Mouse (Mus musculus): ENCODE results near the gene Mob4. TPM values are rescaled to one million over a fixed set of nuclear protein-coding genes. Genes with fewer than 3 reads are reported as not detected.
"Not testable (repeated sequence)": the region's sequence is repeated elsewhere in the genome, so short reads cannot be mapped to it uniquely, and the experiment has no call there.

Mob4 gene
- polyA plus RNA-seq, 1 experiment, result 45.4 TPM

GRCm38 (mm10) chr1:55092469-55092868 is 38.6 kb upstream of the Mob4 start:
- Histone ChIP-seq H3K27ac (ENCODE audit: insufficient read depth, low read depth, low read length) (no peak overlapping the region), H3K4me1 (ENCODE audit: control insufficient read depth, insufficient read depth, low read length) (peaks cover 6% of the 10 kb centered on the region; the same call in 1 of the 2 replicates), H3K4me3 (ENCODE audit: insufficient read depth, low read length) (no peak overlapping the region)
- TF ChIP-seq CTCF (IDR thresholded peaks at IDR 0.05; ENCODE audit: low read depth, low read length) (no peak), POLR2A (IDR thresholded peaks at IDR 0.05; ENCODE audit: borderline replicate concordance, low read depth, low read length) (no peak)

DNA sequence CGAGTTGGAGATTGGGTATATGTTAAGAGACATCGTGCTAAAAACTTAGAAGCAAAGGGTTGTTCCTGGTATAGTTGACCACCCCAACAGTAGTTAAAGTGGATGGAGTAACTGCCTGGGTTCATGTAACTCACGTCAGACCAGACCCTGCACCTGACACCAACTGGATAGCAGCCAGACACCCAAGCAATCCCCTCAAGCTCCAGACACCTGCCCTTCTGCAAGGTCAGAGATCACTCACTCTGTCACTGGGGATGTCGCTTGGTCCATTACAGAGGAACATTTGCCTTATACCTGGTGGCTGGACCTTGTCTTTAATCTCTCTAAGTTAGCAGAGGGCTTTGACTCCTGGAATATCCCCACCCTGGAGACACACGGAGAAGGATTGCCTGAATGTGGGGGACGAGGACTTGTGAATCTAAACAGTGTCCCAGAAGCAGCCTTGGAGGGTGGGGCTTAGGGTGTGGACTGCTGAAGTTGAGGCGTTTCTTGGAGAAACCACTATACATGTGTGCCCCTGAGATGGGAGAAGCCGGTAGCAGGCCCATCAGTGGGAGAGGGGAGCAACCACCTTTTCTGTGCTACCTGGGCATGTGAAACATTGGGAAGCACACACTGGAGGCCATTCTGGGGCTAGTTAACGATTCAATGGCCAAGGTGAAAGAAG is 24.0 kb upstream of the Mob4 start:
- H3K4me3 ChIP-seq (ENCODE audit: insufficient read depth, low read length), result no peak overlapping the region
- TF ChIP-seq POLR2A (IDR thresholded peaks at IDR 0.05; ENCODE audit: borderline replicate concordance, low read depth, low read length), result no peak
- no peak for TF ChIP-seq CTCF (IDR thresholded peaks at IDR 0.05; ENCODE audit: low read depth, low read length)
- H3K27ac ChIP-seq (ENCODE audit: insufficient read depth, low read depth, low read length), result no peak overlapping the region
- H3K4me1 ChIP-seq (ENCODE audit: control insufficient read depth, insufficient read depth, low read length), result no peaks in the 10 kb centered on the region

DNA sequence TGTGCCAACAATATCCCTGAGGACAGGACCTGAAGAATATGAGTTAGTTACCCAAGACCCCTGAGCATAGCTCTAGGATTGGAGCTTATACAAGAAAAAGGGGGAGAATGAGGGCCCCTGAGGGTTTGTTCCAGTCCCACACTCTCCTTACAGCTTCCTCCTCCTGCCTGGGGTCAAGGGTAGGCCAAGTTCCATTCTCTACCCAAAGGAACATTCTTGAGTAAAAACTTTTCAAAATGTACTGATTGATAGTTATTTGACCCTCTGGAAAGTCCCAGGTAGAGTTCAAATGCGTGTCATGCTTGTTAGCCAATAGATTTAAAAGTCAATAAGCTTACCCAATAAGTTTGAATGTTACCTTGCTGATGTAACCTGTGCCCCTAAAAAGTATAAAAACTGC is 23.4 kb upstream of the Mob4 start:
- Histone ChIP-seq H3K4me1 (ENCODE audit: control insufficient read depth, insufficient read depth, low read length) (no peaks in the 10 kb centered on the region), H3K27ac (ENCODE audit: insufficient read depth, low read depth, low read length) (no peak overlapping the region), H3K4me3 (ENCODE audit: insufficient read depth, low read length) (no peak overlapping the region)
- TF ChIP-seq POLR2A (IDR thresholded peaks at IDR 0.05; ENCODE audit: borderline replicate concordance, low read depth, low read length), result no peak
- TF ChIP-seq CTCF (IDR thresholded peaks at IDR 0.05; ENCODE audit: low read depth, low read length), result no peak

DNA sequence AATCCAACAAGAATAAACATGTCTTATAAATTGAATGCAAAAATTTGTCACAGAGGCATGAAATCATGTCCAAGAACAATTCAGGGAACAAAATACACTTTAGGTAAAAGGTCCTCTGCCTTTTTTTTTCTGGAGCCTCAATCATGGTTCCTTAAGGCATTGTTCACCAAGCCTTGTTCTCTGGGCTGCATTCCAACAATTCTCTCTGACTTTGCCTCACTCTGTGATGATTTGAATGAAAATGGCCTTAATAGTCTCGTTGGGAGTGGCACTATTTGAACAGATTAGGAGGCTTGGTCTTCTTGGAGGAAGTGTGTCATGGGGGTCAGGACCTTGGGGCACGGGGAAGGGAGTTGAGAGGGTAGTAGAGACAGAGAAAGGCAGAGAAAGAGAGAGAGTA is 22.6 kb upstream of the Mob4 start:
- H3K4me1 ChIP-seq (ENCODE audit: control insufficient read depth, insufficient read depth, low read length), result 0 out of 2 replicates have a peak, but pooled peaks cover 4% of the 10 kb centered on the region
- no peak for TF ChIP-seq POLR2A (IDR thresholded peaks at IDR 0.05; ENCODE audit: borderline replicate concordance, low read depth, low read length)
- no peak for TF ChIP-seq CTCF (IDR thresholded peaks at IDR 0.05; ENCODE audit: low read depth, low read length)
- no peak overlapping the region for H3K27ac ChIP-seq (ENCODE audit: insufficient read depth, low read depth, low read length)
- no peak overlapping the region for H3K4me3 ChIP-seq (ENCODE audit: insufficient read depth, low read length)

DNA sequence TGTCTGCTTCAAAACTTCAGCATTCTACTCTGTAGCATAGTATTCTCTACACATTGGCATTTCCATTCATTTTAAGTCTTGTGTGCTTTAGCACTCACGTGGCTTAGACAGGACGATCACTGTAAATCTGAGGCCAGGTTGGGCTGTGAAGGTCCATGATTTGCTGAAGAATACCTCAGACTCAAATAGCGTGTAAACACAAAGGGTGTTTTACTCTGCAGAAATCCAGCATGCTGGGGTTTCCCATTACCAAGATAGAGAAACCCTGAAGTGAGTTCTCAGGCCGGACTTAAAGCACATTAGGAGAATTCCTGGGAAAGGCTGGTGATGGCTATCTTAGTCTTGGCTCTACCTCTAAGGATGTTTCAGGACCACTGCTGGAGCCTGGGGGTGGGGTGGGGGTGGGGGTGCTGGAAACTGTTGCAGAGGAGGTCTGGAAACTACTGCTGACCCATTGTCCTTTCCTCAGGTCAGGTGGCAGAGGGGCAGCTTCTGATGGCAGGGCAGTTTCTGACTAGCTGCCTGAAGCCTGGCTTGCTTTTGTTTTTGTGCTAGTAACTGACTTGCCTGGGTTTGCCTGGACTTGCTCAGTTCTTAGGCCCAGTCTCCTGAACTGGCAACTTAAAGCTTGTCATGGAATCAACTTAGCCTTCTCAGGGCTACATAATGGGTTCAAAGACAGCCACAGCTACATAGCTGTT is 21.8 kb upstream of the Mob4 start:
- 0 out of 2 replicates have a peak, but pooled peaks cover 4% of the 10 kb centered on the region for H3K4me1 ChIP-seq (ENCODE audit: control insufficient read depth, insufficient read depth, low read length)
- TF ChIP-seq CTCF (IDR thresholded peaks at IDR 0.05; ENCODE audit: low read depth, low read length) (no peak), POLR2A (IDR thresholded peaks at IDR 0.05; ENCODE audit: borderline replicate concordance, low read depth, low read length) (no peak)
- H3K27ac ChIP-seq (ENCODE audit: insufficient read depth, low read depth, low read length), result no peak overlapping the region
- H3K4me3 ChIP-seq (ENCODE audit: insufficient read depth, low read length), result no peak overlapping the region

GRCm38 (mm10) chr1:55123046-55123445 is 8.0 kb upstream of the Mob4 start:
- no peaks in the 10 kb centered on the region for H3K4me1 ChIP-seq (ENCODE audit: control insufficient read depth, insufficient read depth, low read length)
- TF ChIP-seq POLR2A (IDR thresholded peaks at IDR 0.05; ENCODE audit: borderline replicate concordance, low read depth, low read length) (no peak), CTCF (IDR thresholded peaks at IDR 0.05; ENCODE audit: low read depth, low read length) (no peak)
- no peak overlapping the region for H3K27ac ChIP-seq (ENCODE audit: insufficient read depth, low read depth, low read length)
- no peak overlapping the region for H3K4me3 ChIP-seq (ENCODE audit: insufficient read depth, low read length)

- Histone ChIP-seq H3K27ac (ENCODE audit: insufficient read depth, low read depth, low read length) (no peak overlapping the region), H3K4me3 (ENCODE audit: insufficient read depth, low read length) (no peak overlapping the region), H3K4me1 (ENCODE audit: control insufficient read depth, insufficient read depth, low read length) (no peaks in the 10 kb centered on the region)
- TF ChIP-seq CTCF (IDR thresholded peaks at IDR 0.05; ENCODE audit: low read depth, low read length), result no peak
- TF ChIP-seq POLR2A (IDR thresholded peaks at IDR 0.05; ENCODE audit: borderline replicate concordance, low read depth, low read length), result no peak
These were observed 7.5 kb upstream of the Mob4 start for GRCm38 (mm10) chr1:55123561-55123960.

- H3K4me1 ChIP-seq (ENCODE audit: control insufficient read depth, insufficient read depth, low read length); H3K27ac ChIP-seq (ENCODE audit: insufficient read depth, low read depth, low read length); H3K4me3 ChIP-seq (ENCODE audit: insufficient read depth, low read length): not testable (repeated sequence)
These were observed 6.9 kb upstream of the Mob4 start for GRCm38 (mm10) chr1:55124136-55124535.

DNA sequence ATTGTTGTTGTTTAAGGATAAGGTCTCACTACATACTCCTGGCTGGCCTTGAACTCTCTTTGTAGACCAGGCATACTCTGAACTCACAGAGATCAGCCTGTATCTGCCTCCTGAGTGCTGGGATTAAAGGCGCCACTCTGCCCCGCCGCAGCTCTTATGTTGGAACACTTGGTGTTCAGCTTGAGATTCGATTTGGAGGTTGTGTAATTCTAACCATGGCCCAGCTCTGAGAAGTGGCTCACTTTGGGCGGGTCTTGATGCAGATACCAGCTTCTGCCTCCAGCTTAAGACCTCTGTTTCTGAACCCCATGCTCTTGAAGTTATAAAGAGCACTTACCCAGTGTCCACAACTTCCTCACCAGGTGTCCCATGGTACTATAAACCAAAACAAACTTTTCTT is 1.3 kb upstream of the Mob4 start:
- no peak overlapping the region for H3K4me3 ChIP-seq (ENCODE audit: insufficient read depth, low read length)
- H3K27ac ChIP-seq (ENCODE audit: insufficient read depth, low read depth, low read length), result no peak overlapping the region
- TF ChIP-seq POLR2A (IDR thresholded peaks at IDR 0.05; ENCODE audit: borderline replicate concordance, low read depth, low read length) (no peak), CTCF (IDR thresholded peaks at IDR 0.05; ENCODE audit: low read depth, low read length) (no peak)
- peaks cover 12% of the 10 kb centered on the region for H3K4me1 ChIP-seq (ENCODE audit: control insufficient read depth, insufficient read depth, low read length)

DNA sequence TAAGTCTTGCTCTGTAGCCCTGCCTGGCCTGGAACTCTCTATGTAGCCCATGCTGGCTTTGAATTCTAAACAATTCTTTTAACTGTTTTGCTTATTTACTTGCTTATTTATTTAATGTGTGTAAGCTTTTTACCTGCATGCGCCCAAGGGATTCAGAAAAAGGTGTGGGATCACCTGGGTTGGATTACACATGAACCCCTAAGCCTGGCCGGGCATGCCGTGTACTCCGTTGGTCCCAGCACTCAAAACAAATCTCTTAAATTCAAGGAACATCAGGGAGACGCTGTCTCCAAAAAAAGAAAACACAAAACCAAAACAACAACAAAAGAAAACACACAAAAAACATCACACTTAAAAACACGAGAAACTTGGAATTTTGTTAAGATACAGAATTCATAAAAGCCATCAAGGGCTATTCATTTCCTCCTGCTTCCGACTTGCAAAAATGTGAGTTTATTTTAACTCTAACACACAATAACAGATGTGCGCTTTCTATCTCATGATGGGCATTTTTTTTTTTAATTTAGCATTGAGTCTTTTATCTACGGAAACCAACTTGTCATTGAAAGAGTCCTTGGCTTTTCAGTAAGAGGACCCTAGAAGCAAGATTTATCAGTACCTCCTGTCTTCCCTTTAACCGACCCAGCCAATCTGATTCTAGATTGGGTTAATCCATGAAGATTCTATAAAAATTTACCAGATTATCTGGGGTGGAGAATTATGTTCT is 678 bp upstream of the Mob4 start:
- peak overlapping the region; percentile 51 for H3K4me3 ChIP-seq (ENCODE audit: insufficient read depth, low read length)
- peaks cover 12% of the 10 kb centered on the region for H3K4me1 ChIP-seq (ENCODE audit: control insufficient read depth, insufficient read depth, low read length)
- peak overlapping the region; percentile 40 for H3K27ac ChIP-seq (ENCODE audit: insufficient read depth, low read depth, low read length)
- TF ChIP-seq CTCF (IDR thresholded peaks at IDR 0.05; ENCODE audit: low read depth, low read length) (no peak), POLR2A (IDR thresholded peaks at IDR 0.05; ENCODE audit: borderline replicate concordance, low read depth, low read length) (no peak)
